Mouse (Mus musculus): ENCODE data around the gene Atp10a. TPM values are rescaled to one million over a fixed set of nuclear protein-coding genes. Genes with fewer than 3 reads are reported as not detected.

Gene Atp10a
- total RNA-seq (2015; ENCODE audit: low replicate concordance) (1.7 and 2.1 TPM in 2 replicates), total RNA-seq (2017; ENCODE audit: low replicate concordance) (1.8 and 3.3 TPM in 2 replicates)

GRCm38 (mm10) chr7:58655866-58656265 lies at the start of gene Atp10a:
Gene Atp10a (plus strand): TSS chr7:58656166.
- no peak for ATAC-seq (replicated peaks; ENCODE audit: low FRiP score, poor library complexity, severe bottlenecking)

GRCm38 (mm10) chr7:58618048-58618447 lies 37.9 kb upstream of the Atp10a start:
- ATAC-seq (replicated peaks; ENCODE audit: low FRiP score, poor library complexity, severe bottlenecking): no peak

DNA sequence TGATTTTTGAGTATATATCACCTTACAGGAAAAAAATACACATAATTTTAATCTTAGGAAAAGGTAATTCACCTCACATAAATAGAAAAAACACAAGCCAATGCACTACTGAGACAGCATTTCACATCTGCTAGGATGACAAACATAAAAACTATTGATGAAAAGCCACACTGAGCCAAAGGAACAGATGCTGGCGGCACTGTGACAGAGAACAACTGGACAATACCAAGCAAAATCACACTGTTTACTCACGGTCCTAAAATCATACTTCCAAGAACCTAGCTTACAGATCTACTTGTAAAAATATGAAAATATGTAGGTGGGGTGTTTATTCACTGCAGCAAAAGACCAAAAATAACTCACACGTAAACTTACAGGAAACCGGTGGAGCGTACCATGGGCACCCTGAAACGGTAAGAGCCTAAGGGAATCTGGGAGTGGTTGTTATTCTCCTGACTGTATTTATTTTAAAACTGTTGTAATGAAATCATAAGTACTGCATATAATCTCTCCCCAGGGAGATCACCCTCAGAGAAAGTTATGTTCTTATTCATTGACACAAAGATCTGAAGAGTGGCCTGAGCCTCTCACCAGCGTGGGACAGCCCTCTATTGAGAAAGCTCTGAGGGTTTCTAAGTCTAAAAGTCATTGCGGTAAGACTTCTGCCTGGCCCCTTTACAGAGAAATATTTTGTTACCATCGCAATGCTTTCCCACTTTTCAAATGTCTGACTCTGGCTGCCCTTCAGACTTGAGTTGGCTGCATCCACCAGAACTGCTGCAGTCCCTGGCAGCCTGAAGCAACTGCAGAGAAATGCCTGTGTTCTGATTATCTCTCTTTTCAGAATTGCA lies 29.4 kb upstream of the Atp10a start:
- ATAC-seq (replicated peaks; ENCODE audit: low FRiP score, poor library complexity, severe bottlenecking): no peak

- no peak for ATAC-seq (replicated peaks; ENCODE audit: low FRiP score, poor library complexity, severe bottlenecking)
Measured at GRCm38 (mm10) chr7:58627381-58627780, 28.6 kb upstream of the Atp10a start.

DNA sequence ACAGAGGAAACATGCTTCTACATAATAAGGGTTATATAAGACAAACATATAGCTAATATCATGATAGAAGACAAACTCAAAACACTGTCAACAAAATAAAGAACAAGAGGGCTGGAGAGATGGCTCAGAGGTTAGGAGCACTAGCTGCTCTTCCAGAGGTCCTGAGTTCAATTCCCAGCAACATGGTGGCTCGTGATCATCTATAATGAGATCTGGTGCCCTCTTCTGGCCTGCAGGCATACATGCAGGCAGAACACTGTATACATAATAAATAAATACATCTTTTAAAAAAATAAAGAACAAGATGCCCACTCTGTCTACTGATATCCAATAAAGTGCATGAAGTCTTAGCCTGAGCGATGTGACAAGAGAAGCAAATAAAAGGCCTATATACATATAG lies 26.7 kb upstream of the Atp10a start:
- no peak for ATAC-seq (replicated peaks; ENCODE audit: low FRiP score, poor library complexity, severe bottlenecking)

DNA sequence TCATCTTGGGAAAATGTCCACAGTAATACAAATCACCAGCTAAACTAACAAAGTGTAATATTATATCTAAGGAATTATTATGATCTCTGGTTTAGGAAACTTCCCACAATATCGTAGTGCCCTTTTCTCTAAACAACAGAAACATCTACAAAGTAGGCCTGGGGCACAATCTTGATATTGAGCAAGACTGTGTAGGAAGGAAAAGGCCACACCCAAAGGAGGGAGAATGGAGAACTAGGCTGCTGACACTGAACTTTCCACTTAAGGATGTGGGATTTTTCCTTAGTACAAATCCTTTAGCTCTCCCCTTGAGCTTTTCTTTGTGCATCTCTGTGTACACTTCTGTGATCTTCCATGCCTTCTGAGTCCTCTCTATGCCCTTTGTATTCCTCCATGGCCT lies 22.3 kb upstream of the Atp10a start:
- ATAC-seq (replicated peaks; ENCODE audit: low FRiP score, poor library complexity, severe bottlenecking): no peak

DNA sequence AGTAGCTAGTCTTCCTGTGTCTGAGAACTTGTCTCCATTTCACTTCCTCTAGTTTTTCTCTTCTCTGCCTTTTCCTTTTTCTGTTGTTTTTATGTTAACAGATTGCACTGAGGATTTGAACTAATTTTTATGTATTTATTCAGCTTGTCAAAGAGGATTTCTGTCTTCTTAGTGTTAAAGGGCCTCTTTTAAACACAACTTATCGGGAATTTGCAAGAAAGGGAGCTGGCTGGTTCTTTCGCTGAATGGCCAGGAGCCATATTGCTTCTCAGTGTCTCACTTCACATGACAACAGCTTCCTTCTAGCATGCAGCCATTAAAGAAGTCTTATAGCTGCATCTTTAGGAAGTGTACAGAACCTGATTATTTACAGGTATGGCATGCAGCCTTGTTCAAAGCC lies 16.3 kb upstream of the Atp10a start:
- no peak for ATAC-seq (replicated peaks; ENCODE audit: low FRiP score, poor library complexity, severe bottlenecking)

GRCm38 (mm10) chr7:58640456-58640855 lies 15.5 kb upstream of the Atp10a start:
- no peak for ATAC-seq (replicated peaks; ENCODE audit: low FRiP score, poor library complexity, severe bottlenecking)

GRCm38 (mm10) chr7:58641916-58642315 lies 14.1 kb upstream of the Atp10a start:
- ATAC-seq (replicated peaks; ENCODE audit: low FRiP score, poor library complexity, severe bottlenecking): no peak

DNA sequence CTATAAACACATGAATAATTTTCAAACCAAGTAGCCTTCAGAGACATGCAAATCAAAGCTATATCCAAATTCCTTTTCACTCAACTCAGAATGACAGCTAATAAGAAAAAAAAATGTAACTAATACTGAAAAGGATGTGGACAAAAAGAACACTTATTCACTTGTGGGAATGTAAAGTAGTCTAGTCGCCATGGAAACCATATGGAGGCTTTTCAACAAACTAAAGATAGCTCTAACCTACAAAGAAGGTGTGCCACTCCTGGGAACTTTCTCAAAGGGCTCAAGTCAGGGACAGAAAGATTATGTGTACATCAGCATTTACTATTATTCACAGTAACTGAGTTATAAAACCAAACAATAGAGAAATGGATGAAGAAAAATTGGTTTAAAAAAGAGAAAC lies 8.6 kb upstream of the Atp10a start:
- no peak for ATAC-seq (replicated peaks; ENCODE audit: low FRiP score, poor library complexity, severe bottlenecking)

GRCm38 (mm10) chr7:58657913-58658789 lies 2.2 kb downstream of the Atp10a start:
- ATAC-seq (replicated peaks; ENCODE audit: low FRiP score, poor library complexity, severe bottlenecking): no peak

DNA sequence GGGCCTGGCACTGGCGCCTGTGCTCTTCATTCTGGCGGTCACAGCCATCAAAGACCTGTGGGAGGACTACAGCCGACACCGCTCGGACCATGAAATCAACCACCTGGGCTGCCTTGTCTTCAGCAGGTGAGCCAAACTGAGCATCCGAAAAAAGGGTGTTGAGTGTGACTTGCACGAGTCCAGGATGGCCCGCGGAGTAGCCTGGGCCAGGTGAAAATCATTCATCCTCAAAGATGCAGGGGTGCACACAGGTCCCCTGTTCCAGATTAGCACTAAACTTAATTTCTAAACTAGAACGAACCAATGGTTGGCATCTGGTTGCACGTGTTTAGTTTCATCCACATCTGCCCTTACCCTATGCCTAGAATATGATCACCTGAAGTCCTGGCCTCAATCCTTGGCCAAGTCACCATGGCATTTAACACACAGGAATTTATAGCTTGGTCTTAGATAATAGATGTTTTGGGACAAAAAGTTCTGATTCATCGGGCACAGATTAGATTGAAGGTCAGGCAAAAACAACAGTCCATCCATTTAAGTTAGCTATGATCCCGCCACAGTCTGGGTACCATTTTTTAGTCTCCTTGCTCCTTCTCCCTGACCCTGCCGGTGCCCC lies 2.9 kb downstream of the Atp10a start:
- ATAC-seq (replicated peaks; ENCODE audit: low FRiP score, poor library complexity, severe bottlenecking): no peak

- no peak for ATAC-seq (replicated peaks; ENCODE audit: low FRiP score, poor library complexity, severe bottlenecking)
Measured at GRCm38 (mm10) chr7:58660046-58660445, 4.1 kb downstream of the Atp10a start.

DNA sequence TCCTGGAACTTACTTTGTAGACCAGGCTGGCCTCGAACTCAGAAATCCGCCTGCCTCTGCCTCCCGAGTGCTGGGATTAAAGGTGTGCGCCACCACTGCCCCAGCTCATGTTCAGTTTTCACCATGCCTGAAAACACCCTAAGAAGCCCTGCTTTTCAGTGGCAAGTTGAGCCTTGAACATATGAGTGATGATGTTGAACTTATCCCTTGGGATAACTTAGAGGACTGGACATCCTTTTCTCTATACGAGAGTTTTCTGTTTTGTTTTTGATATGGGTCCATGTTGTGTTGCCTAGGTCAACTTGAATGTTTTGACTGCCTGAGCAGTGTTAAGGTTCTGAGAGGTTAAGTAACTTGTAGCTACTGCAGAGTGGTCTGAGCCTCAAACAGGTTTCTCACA lies 4.7 kb downstream of the Atp10a start:
- ATAC-seq (replicated peaks; ENCODE audit: low FRiP score, poor library complexity, severe bottlenecking): no peak

GRCm38 (mm10) chr7:58661076-58661475 lies 5.1 kb downstream of the Atp10a start:
- no peak for ATAC-seq (replicated peaks; ENCODE audit: low FRiP score, poor library complexity, severe bottlenecking)

DNA sequence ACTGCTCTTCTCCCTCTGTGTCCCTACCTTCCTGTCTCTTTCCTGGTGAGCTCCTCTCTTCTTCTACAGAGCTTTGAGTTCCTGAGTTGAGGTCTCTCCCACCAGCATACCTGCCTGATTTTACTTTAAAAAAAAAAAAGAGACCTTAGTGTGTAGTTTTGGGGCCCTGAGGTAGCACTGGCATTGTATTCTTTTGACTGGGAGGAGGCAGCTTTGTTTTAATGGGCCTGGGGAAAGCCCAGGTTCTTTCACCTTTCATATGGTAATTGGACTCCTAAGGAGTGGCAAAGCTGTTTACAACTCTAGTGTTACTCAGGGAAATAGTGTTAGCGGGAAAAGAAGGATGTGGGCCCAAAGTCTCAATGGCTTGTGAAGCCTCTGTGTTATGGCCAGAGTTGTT lies 12.7 kb downstream of the Atp10a start:
- no peak for ATAC-seq (replicated peaks; ENCODE audit: low FRiP score, poor library complexity, severe bottlenecking)

- no peak for ATAC-seq (replicated peaks; ENCODE audit: low FRiP score, poor library complexity, severe bottlenecking)
Measured at GRCm38 (mm10) chr7:58676075-58676474, 20.1 kb downstream of the Atp10a start.

DNA sequence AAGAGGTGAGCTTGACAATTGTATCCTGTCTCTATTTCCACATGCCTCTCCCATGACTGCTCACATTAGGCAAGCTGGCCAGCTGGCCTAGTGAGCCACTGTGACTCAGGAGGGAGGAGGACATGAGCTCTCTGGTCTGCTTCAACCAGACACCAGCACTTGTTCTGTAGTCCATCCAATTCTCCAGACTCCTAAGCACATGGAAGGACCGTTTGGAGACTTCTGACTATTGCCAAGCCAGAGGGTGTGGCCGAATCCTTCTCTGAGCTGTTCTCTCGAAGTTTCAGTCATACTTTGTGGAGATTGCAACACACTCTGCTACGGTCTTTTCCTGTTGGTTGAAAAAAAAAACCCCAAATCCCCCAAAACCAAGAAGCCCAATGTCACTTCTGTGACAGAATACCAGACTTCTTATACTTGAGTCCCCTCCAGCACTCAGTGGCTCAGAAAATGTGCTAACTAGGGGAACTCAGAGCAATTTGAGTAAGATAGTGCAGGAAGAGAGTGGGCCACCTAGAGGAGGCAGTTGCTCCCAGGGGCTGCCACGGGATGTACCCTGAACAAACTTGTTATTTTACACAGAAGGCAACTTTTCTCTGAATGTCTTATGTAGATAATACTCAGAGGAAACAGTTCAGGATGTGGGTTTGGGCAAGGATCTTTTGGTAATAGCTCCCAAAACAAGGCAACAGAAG lies 21.3 kb downstream of the Atp10a start:
- no peak for ATAC-seq (replicated peaks; ENCODE audit: low FRiP score, poor library complexity, severe bottlenecking)

GRCm38 (mm10) chr7:58685967-58686366 lies 30.0 kb downstream of the Atp10a start:
- ATAC-seq (replicated peaks; ENCODE audit: low FRiP score, poor library complexity, severe bottlenecking): no peak

GRCm38 (mm10) chr7:58686573-58686972 lies 30.6 kb downstream of the Atp10a start:
- no peak for ATAC-seq (replicated peaks; ENCODE audit: low FRiP score, poor library complexity, severe bottlenecking)

Measured in erythroblast, adult 5-6 weeks (primary cell).